8 mouse cellular contexts compared by ENCODE assay signal in genomic region chr2:37767080-37767547, GRCm38 (mm10). TPM values are rescaled to one million over a fixed set of nuclear protein-coding genes. Genes with fewer than 3 reads are reported as not detected.
DNase-seq lines count a peak whose midpoint lies in the region; ATAC-seq and TF ChIP-seq lines count a peak whose summit lies in the region.

No protein-coding gene starts in this region.

- in situ Hi-C loops in ES-E14 (cut with MboI; ENCODE audit: low sequenced_read_pairs in 2 of 2, unreplicated experiment in 2 of 2): no loop called here

- DNase-seq in forebrain, postnatal 0 days: peak; percentile 79
- no peak for DNase-seq in forebrain, embryonic 11.5 days (ENCODE audit: low spot score)
- DNase-seq in ES-E14 (ENCODE audit: low read depth, low spot score): peak; percentile 73
- peak; percentile 47 to 48 for DNase-seq in gastrocnemius, postnatal 36 days
- peak; percentile 25 for DNase-seq in kidney, adult 18-20 months
- peak; percentile 74 for DNase-seq in lung, postnatal 10 days
- DNase-seq in splenic B cell, adult 2 months (ENCODE audit: low read depth, low spot score): peak; percentile 73
- no peak for DNase-seq in urinary bladder, postnatal 14 days (ENCODE audit: low spot score)

- no peak overlapping the region for H3K9ac ChIP-seq in forebrain, postnatal 0 days
- no peak overlapping the region for H3K9ac ChIP-seq in forebrain, embryonic 11.5 days (ENCODE audit: low read length)
- H3K9ac ChIP-seq in ES-E14 (ENCODE audit: insufficient read depth, low read depth, low read length, poor library complexity, severe bottlenecking): no peak overlapping the region

- 8% methylated on average over 9 of the region's 9 CpGs for WGBS in forebrain, postnatal 0 days
- 8% methylated on average over 9 of the region's 9 CpGs for WGBS in forebrain, embryonic 11.5 days

- no peak overlapping the region for H3K4me3 ChIP-seq in forebrain, postnatal 0 days (ENCODE audit: low read depth, low read length)
- H3K4me3 ChIP-seq in forebrain, embryonic 11.5 days (ENCODE audit: low read depth, low read length): no peak overlapping the region
- peak overlapping the region in 1 of 2 experiments; percentile 22; a peak in 1 of 4 replicates for H3K4me3 ChIP-seq in ES-E14 (ENCODE audit: insufficient read depth in 1 of 2, low read depth in 1 of 2, low read length in 2 of 2, poor library complexity in 1 of 2, severe bottlenecking in 1 of 2)

- peaks cover 19% of the 10 kb centered on the region for H3K4me1 ChIP-seq in forebrain, postnatal 0 days (ENCODE audit: insufficient read depth)
- peaks cover 10% of the 10 kb centered on the region; the same call in 1 of the 2 replicates for H3K4me1 ChIP-seq in forebrain, embryonic 11.5 days (replicated peaks; ENCODE audit: control insufficient read depth, insufficient read depth, low read length)
- peaks cover 12 to 51% of the 10 kb centered on the region in 2 experiments for H3K4me1 ChIP-seq in ES-E14 (ENCODE audit: control insufficient read depth in 2 of 2, insufficient read depth in 2 of 2, low read length in 2 of 2, poor library complexity in 1 of 2)

- intact Hi-C loops in gastrocnemius, postnatal 36 days (cut with DNase I): no loop called here

- ATAC-seq in forebrain, postnatal 0 days: peak; percentile 19; the same call in 1 of the 2 replicates
- no peak for ATAC-seq in forebrain, embryonic 11.5 days (replicated peaks; ENCODE audit: low FRiP score)

- TF ChIP-seq CTCF in forebrain, postnatal 0 days (IDR thresholded peaks at IDR 0.05; ENCODE audit: low read depth): no peak

- H3K4me2 ChIP-seq in forebrain, postnatal 0 days (ENCODE audit: low read depth): 0 out of 2 replicates have a peak overlapping the region, but pooled peaks have one; percentile 8
- no peak overlapping the region for H3K4me2 ChIP-seq in forebrain, embryonic 11.5 days (ENCODE audit: low read depth, low read length, severe bottlenecking)

- H3K27me3 ChIP-seq in forebrain, postnatal 0 days (ENCODE audit: insufficient read depth, low read length): no peaks in the 10 kb centered on the region
- H3K27me3 ChIP-seq in forebrain, embryonic 11.5 days (ENCODE audit: control insufficient read depth, insufficient read depth, low read length): 0 out of 2 replicates have a peak, but pooled peaks cover 3% of the 10 kb centered on the region
- no peaks in the 10 kb centered on the region for H3K27me3 ChIP-seq in splenic B cell, adult 2 months (ENCODE audit: control insufficient read depth, insufficient read depth, low read length, poor library complexity, severe bottlenecking)

- H3K9me3 ChIP-seq in forebrain, postnatal 0 days (ENCODE audit: low read length): no peaks in the 10 kb centered on the region
- H3K9me3 ChIP-seq in forebrain, embryonic 11.5 days (ENCODE audit: control insufficient read depth, low read length): no peaks in the 10 kb centered on the region
- no peaks in the 10 kb centered on the region for H3K9me3 ChIP-seq in ES-E14 (ENCODE audit: control insufficient read depth, insufficient read depth, low read depth, low read length)

- H3K27ac ChIP-seq in forebrain, postnatal 0 days (ENCODE audit: low read depth, low read length): no peak overlapping the region
- H3K27ac ChIP-seq in forebrain, embryonic 11.5 days (ENCODE audit: low read depth, low read length): no peak overlapping the region
- peak overlapping the region; percentile 48; the same call in 1 of the 2 replicates for H3K27ac ChIP-seq in ES-E14 (ENCODE audit: insufficient read depth, low read depth, low read length, poor library complexity, severe bottlenecking)

- no peaks in the 10 kb centered on the region for H3K36me3 ChIP-seq in forebrain, postnatal 0 days (ENCODE audit: insufficient read depth)
- H3K36me3 ChIP-seq in forebrain, embryonic 11.5 days (ENCODE audit: control insufficient read depth, insufficient read depth, low read length): no peaks in the 10 kb centered on the region
- no peaks in the 10 kb centered on the region for H3K36me3 ChIP-seq in ES-E14 (ENCODE audit: control insufficient read depth, insufficient read depth, low read length, poor library complexity, severe bottlenecking)
- H3K36me3 ChIP-seq in splenic B cell, adult 2 months (ENCODE audit: control insufficient read depth, insufficient read depth, low read length, poor library complexity, severe bottlenecking): no peaks in the 10 kb centered on the region

TF ChIP-seq in ES-E14, 5 proteins besides CTCF, POLR2A, EP300 and RAD21:
- TF ChIP-seq ZC3H11A (IDR thresholded peaks at IDR 0.05; ENCODE audit: borderline replicate concordance, low read depth, low read length) (no peak), HCFC1 (IDR thresholded peaks at IDR 0.05; ENCODE audit: borderline replicate concordance, insufficient read depth, low read length) (no peak), ZNF384 (IDR thresholded peaks at IDR 0.05; ENCODE audit: low read depth, low read length) (peak; percentile 88), CHD2 (IDR thresholded peaks at IDR 0.05; ENCODE audit: low read depth, low read length) (0 out of 2 replicates have a peak, but pooled peaks have one; percentile 14), MAFK (IDR thresholded peaks at IDR 0.05; ENCODE audit: insufficient read depth, low read depth, low read length) (no peak)

RNA-seq across cellular contexts. Expression of gene Crb2, which starts 8.9 kb away (rescaled TPM):
- 3.8 and 6.0 TPM in 2 replicates for total RNA-seq in forebrain, postnatal 0 days (2014; rRNA removed)
- 1.5 and 2.7 TPM in 2 replicates for polyA plus RNA-seq in forebrain, postnatal 0 days (2015; fragmentation: Nextera tagmentation; extraction: Ambion mirVana)
- 29.6 and 32.7 TPM in 2 replicates for polyA plus RNA-seq in forebrain, embryonic 11.5 days (2014; fragmentation: Nextera tagmentation; extraction: Ambion mirVana)
- 1.3 and 1.7 TPM in 2 replicates for total RNA-seq in ES-E14 (2012; rRNA removed)
- under 1 TPM; 0.07 to 0.28 TPM for total RNA-seq in gastrocnemius, postnatal 36 days (2021)

Comparison
In these comparisons a context has a peak if more than half of its experiments do, and no peak if none do; other contexts are left out.
1. DNase-seq: peak in forebrain, postnatal 0 days (single experiment), ES-E14 (single experiment), gastrocnemius, postnatal 36 days (2 of 2), kidney, adult 18-20 months (single experiment), lung, postnatal 10 days (single experiment) and splenic B cell, adult 2 months (single experiment); none in forebrain, embryonic 11.5 days (single experiment) and urinary bladder, postnatal 14 days (single experiment).